Mouse (Mus musculus): Measurements from ENCODE around the gene Tspear.
"Not testable (repeated sequence)": the region's sequence is repeated elsewhere in the genome, so short reads cannot be mapped to it uniquely, and the experiment has no call there.

The Tspear gene

DNA sequence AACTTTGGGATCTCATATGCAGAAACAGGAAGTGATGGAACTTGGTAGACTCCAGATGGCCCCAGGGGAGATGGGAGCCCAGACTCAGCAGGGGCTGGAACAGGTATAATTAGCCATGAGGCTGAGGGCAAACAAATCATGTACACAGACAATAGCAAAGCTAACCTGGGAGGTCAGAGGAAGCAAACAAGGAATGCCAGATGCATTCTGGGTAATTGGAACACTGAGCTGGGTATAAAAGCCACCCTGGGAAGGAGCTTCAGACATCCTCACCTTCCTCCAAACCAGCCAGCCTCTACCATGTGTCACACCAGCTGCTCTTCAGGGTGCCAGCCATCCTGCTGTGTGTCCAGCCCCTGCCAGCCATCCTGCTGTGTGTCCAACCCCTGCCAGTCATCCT, 24.8 kb downstream of the Tspear start, which contains the start of gene Gm10024:
Gene Gm10024 (plus strand): TSS at position 301 of the 400 bp plus-strand sequence.
- not testable (repeated sequence) for DNase-seq (ENCODE audit: low spot score in 2 of 2)

DNA sequence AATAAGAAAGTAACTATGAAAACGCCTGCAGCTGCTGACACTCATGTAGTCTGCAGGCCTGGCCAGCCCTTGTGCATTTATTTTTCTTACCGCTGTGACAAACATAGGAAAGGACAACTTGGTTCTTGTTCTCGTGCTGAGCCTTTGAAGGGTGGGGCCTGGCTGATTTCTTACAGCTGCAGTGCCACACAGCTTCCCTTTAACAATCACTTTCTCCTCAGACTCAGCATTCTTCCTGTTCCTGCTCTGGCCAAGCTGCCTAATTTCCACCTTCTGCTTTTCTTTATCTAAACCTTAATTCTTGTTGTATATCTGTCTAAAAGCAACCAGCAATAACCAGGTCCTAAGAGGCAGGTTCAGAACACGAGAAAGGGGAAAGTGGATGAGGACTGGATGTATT, 27.4 kb downstream of the Tspear start:
- DNase-seq (ENCODE audit: low spot score in 2 of 2) = no peak

DNA sequence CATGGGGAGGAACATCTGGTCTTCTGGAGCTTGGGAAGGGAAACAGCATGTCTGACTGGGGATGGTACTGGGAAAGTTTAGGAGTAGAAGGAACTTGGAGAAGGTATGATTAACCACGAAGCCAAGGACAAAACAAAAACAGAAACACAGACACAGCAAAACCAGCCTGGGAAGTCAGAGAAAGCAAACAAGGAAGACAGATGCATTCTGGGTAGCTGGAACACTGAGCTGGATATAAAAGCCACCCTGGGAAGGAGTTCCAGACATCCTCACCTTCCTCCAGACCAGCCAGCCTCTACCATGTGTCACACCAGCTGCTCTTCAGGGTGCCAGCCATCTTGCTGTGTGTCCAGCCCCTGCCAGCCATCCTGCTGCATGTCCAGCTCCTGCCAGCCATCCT, 29.1 kb downstream of the Tspear start, which contains the start of gene Gm10142:
Gene Gm10142 (plus strand): TSS at position 301 of the 400 bp plus-strand sequence.
- no peak for DNase-seq (ENCODE audit: low spot score in 2 of 2)

DNA sequence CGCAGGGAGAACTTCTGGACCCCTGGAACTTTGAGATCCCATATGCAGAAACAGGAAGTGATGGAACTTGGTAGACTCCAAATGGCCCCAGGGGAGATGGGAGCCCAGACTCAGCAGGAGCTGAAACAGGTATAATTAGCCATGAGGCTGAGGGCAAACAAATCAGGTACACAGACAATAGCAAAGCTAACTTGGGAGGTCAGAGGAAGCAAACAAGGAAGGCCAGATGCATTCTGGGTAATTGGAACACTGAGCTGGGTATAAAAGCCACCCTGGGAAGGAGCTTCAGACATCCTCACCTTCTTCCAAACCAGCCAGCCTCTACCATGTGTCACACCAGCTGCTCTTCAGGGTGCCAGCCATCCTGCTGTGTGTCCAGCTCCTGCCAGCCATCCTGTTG, 33.9 kb downstream of the Tspear start, which contains the start of gene Krtap12-1:
Gene Krtap12-1 (plus strand): TSS at position 301 of the 400 bp plus-strand sequence.
- DNase-seq (ENCODE audit: low spot score in 2 of 2) = not testable (repeated sequence)

DNA sequence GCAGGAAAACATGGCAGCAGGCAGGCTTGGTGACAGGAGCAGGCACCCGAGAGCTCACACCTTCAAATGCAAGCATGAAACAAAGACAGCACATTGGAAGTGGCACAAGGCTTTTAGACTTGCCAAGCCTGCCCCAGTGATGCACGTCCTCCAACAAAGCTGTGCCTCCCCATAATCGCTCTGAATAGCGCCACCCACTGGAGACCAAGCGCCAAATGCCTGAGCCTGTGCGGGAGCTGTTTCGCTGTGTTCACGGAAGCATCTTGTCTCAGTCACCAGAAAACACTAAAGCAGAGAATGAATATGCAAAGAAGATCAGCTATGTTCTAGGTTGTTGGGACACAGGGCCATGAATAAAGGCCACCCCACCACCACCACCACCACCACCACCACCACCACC, 38.5 kb downstream of the Tspear start:
- no peak for DNase-seq (ENCODE audit: low spot score in 2 of 2)

DNA sequence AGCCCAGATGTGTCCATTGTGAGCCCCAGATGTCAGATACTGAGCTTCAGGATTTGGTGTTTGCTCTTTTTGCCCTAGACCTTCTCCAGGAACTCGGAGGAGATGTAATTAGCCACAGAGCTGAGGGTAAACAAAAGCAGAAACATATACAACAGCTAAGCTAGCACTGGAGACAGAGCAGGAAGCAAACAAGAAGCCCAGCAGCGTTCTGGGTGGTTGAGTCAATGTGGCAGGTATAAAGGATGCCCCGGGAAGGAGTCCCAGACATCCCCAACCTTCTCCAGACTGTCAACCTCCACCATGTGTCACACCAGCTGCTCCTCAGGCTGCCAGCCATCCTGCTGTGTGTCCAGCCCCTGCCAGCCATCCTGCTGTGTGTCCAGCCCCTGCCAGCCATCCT, 39.8 kb downstream of the Tspear start, which contains the start of gene Gm10100:
Gene Gm10100 (plus strand): TSS at position 301 of the 400 bp plus-strand sequence.
- no peak for DNase-seq (ENCODE audit: low spot score in 2 of 2)

DNA sequence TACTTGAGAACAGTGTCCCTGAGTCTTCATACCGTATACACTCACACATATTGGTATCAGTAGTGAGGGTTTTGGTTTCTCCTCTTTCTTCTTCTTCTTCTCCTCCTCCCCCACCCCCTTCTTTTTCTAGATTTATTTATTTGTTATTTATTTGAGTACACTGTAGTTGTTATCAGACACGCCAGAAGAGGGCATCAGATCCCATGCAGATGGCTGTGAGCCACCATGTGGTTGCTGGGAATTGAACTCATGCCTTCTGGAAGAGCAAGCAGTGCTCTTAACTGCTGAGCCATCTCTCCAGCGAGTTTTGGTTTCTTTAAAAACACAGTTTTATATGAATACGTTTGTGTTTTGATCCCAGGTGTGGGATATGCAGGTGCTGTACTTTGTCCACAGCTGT, 41.9 kb downstream of the Tspear start:
- DNase-seq (ENCODE audit: low spot score in 2 of 2) = no peak

DNA sequence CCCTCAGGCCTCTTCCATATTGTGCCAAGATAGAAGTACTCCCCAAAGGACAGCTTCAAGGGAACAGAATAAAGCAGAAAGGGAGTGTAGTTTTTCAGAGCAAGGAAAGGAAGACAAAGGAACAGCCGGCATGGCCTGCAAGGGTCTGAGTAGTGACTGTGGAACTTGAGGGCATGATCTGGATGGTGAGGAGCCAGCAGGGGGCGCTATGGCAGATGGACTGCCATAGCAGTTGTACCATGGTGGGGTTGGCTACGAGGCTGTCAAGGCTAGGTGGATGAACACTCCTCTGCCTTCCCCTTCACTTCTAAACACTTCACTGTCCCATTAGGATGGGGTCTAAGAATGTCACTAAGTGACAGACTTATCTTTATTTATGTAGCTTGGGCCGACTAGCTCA, 42.9 kb downstream of the Tspear start:
- no peak for DNase-seq (ENCODE audit: low spot score in 2 of 2)

DNA sequence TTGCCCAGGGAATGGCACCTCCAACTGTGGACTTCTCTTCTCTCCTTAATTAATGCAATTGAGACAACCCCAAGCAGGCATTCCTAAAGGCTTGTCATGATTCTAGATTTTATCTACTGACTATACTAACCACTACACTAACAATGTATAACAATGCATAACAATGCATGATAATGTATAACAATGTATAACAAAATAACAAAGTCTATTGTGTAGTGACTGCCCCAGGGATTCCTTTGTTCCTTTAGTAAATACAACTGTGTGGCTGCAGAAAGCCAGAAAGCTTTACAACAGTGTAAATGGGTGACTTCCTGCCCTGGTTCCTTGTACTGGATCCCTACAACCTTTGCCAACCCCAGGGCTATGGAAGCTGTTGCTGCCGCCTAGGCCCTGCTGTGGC, 49.6 kb downstream of the Tspear start:
- no peak for DNase-seq (ENCODE audit: low spot score in 2 of 2)

DNA sequence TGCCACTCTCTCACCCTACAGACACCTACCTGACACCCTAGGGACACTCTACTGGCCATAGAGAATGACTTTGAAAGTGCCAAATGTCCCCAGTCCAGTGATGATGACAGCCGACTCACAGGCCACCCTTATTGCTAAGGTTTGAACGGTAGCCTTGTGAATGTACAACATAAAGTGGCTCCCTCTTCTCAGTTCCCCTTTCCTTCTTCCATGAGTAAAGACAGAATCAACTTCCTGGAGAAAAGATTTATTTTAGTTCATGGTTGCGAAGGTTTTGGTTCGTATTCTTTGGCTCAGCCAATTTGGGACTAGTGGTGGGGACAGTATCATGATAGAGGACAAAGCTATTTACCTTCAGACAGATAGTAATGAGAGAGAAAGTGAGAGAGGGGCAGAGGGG, 52.6 kb downstream of the Tspear start:
- DNase-seq (ENCODE audit: low spot score in 2 of 2) = no peak

DNA sequence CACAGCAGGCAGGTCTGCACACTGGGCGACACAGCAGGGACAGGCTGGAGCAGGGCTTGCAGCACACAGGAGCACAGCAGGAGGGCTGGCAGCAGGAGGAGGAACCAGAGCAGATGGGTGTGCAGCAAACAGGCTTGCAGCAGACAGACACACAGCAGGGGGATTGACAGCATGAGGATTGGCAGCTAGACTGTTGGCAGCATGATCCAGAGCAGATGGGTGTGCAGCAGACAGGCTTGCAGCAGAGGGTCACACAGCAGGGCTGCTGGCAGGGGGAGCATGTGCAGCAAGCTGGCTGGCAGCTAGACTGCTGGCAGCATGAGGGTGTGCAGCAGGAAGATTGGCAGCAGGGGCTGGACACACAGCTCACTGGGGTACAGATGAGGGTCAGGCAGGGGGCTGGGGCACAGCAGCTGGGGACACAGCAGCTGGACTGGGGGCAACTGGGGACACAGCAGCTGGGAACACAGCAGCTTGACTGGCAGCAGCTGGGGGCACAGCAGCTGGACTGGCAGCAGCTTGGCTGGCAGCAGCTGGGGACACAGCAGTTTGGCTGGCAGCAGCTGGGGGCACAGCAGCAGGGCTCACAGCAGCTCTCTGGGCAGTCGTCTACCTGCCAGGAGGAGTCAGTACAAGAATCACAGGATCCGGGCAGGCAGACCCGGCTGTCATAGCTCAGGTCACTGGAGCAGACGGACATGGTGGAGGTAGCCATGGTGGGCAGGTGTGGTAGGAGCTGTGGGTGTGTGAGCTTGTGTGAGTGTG, 55.7 kb downstream of the Tspear start, which contains the start of gene Gm18596:
Gene Gm18596 (minus strand): TSS at position 715 of the 765 bp plus-strand sequence.
- DNase-seq (ENCODE audit: low spot score in 2 of 2) = not testable (repeated sequence)

DNA sequence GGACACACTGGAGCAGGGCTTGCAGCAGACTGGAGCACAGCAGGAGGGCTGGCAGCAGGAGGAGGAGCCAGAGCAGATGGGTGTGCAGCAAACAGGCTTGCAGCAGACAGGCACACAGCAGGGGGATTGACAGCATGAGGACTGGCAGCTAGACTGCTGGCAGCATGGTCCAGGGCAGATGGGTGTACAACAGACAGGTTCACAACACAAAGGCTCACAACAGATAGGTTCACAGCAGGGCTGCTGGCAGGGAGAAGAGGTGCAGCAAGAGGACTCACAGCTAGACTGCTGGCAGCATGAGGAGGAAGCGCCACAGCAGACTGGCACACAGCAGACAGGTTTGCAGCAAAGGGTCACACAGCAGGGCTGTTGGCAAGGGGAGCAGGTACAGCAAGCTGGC, 64.3 kb downstream of the Tspear start:
- DNase-seq (ENCODE audit: low spot score in 2 of 2) = not testable (repeated sequence)

DNA sequence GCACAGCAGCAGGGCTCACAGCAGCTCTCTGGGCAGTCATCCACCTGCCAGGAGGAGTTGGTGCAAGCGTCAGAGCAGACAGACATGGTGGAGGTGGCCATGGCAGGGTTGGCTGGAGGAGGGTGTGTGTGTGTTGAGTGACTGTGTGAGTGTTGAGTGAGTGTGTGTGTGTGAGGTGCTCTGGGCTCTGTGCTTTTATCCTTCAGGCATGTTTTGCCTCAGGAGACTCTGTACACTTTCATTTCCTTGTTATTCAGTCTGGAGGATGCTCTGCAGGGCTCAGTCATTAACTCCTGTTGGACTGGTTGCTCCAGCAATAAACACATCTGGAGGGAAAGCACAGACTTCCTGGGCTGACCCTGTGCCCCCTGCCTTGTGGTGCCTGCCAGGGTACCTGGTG, 64.9 kb downstream of the Tspear start, which contains the start of gene Gm9736:
Gene Gm9736 (minus strand): TSS at position 101 of the 400 bp plus-strand sequence.
- not testable (repeated sequence) for DNase-seq (ENCODE audit: low spot score in 2 of 2)

DNA sequence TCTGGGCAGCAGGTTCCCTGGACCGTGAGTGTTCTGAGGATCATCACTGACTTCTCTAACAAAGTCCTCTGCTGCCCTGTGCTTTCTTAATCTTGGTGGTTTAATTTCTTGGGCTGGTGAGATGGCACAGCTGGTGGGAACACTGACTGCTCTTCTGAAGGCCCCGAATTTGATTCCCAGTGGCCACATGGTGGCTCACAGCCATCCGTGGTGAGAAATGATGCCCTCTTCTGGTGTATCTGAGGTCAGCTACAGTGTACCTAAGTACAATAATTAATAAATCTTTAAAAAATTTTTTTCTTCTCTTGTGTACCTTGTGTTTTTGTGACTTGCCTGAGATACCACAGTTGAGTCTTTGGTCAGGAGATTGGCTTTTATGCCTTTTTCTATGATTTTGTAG, 65.9 kb downstream of the Tspear start:
- not testable (repeated sequence) for DNase-seq (ENCODE audit: low spot score in 2 of 2)

DNA sequence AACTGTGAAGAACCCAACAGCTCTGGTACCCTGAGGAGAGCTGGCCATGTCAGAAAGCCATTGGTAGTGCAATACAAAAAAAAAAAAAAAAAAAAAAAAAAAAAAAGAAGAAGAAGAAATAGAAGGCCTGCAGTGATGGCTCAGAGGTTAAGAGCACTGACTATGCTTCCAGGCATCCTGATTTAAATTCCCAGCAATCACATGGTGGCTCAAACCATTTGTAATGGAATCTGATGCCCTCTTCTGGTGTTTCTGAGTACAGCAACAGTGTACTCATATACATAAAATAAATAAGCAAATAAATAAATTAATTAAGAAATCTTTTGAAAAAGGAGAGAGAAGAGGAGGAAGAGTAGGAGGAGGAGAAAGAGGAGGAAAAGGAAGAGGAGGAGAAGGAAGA, 67.1 kb downstream of the Tspear start:
- DNase-seq (ENCODE audit: low spot score in 2 of 2) = no peak

DNA sequence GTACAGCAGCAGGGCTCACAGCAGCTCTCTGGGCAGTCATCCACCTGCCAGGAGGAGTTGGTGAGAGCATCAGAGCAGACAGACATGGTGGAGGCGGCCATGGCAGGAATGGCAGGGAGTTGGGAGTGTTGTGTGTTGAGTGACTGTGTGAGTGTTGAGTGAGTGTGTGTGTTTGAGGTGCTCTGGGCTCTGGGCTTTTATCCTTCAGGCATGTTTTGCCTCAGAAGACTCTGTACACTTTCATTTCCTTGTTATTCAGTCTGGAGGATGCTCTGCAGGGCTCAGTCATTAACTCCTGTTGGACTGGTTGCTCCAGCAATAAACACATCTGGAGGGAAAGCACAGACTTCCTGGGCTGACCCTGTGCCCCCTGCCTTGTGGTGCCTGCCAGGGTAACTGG, 73.2 kb downstream of the Tspear start, which contains the start of gene Gm3233:
Gene Gm3233 (minus strand): TSS at position 101 of the 400 bp plus-strand sequence.
- not testable (repeated sequence) for DNase-seq (ENCODE audit: low spot score in 2 of 2)

DNA sequence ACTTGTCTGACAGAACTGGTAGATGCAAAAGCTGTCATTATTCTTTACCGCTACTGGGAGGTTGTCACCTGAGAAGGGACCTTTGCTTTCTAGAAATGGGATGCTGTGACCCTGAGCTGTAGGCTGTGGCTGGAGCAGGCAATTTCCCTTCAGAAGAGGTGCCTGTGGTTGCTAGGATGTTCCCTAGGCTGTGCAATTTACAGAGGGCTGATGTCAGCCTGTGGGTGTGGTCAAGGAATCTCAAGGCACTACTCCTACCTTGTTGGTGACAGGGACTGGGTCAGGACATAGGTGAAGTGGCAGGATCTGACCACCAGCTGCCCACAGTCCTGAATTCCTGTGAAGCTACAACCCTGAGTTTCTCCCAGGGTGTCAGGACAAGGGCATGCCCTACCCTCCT, 83.4 kb downstream of the Tspear start:
- no peak for DNase-seq (ENCODE audit: low spot score in 2 of 2)

DNA sequence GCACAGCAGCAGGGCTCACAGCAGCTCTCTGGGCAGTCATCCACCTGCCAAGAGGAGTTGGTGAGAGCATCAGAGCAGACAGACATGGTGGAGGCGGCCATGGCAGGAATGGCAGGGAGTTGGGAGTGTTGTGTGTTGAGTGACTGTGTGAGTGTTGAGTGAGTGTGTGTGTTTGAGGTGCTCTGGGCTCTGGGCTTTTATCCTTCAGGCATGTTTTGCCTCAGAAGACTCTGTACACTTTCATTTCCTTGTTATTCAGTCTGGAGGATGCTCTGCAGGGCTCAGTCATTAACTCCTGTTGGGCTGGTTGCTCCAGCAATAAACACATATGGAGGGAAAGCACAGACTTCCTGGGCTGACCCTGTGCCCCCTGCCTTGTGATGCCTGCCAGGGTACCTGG, 84.9 kb downstream of the Tspear start, which contains the start of gene Gm3238:
Gene Gm3238 (minus strand): TSS at position 101 of the 400 bp plus-strand sequence.
- DNase-seq (ENCODE audit: low spot score in 2 of 2) = not testable (repeated sequence)

DNA sequence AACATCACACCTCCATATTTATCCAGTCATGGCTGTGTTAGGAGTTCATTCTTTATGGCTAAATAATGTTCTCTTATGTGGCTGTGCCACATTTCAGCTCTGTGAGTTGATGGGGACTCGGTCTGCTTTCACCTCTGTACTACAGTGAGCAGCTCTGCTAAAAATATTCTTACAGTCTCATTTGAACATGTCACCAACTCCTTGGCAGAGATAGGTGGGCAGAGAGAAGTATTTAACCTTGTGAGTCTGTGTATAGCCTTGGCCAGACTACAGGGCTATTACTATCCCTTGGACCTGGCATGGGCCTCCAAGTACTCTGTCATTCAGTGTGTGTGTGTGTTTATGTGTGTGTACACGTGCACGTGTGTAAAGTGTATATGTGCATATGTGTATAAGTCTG, 85.8 kb downstream of the Tspear start:
- DNase-seq (ENCODE audit: low spot score in 2 of 2) = not testable (repeated sequence)

DNA sequence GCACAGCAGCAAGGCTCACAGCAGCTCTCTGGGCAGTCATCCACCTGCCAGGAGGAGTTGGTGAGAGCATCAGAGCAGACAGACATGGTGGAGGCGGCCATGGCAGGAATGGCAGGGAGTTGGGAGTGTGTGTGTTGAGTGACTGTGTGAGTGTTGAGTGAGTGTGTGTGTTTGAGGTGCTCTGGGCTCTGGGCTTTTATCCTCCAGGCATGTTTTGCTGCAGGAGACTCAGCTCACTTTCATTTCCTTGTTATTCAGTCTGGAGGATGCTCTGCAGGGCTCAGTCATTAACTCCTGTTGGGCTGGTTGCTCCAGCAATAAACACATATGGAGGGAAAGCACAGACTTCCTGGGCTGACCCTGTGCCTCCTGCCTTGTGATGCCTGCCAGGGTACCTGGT, 90.5 kb downstream of the Tspear start, which contains the start of gene Gm7138:
Gene Gm7138 (minus strand): TSS at position 101 of the 400 bp plus-strand sequence.
- DNase-seq (ENCODE audit: low spot score in 2 of 2) = not testable (repeated sequence)

DNA sequence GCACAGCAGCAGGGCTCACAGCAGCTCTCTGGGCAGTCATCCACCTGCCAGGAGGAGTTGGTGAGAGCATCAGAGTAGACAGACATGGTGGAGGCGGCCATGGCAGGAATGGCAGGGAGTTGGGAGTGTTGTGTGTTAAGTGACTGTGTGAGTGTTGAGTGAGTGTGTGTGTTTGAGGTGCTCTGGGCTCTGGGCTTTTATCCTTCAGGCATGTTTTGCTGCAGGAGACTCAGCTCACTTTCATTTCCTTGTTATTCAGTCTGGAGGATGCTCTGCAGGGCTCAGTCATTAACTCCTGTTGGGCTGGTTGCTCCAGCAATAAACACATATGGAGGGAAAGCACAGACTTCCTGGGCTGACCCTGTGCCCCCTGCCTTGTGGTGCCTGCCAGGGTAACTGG, 96.1 kb downstream of the Tspear start, which contains the start of gene Gm3250:
Gene Gm3250 (minus strand): TSS at position 101 of the 400 bp plus-strand sequence.
- not testable (repeated sequence) for DNase-seq (ENCODE audit: low spot score in 2 of 2)

DNA sequence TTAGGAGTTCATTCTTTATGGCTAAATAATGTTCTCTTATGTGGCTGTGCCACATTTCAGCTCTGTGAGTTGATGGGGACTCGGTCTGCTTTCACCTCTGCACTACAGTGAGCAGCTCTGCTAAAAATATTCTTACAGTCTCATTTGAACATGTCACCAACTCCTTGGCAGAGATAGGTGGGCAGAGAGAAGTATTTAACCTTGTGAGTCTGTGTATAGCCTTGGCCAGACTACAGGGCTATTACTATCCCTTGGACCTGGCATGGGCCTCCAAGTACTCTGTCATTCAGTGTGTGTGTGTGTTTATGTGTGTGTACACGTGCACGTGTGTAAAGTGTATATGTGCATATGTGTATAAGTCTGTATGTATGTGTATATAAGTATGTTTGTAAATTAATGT, 97.0 kb downstream of the Tspear start:
- not testable (repeated sequence) for DNase-seq (ENCODE audit: low spot score in 2 of 2)

DNA sequence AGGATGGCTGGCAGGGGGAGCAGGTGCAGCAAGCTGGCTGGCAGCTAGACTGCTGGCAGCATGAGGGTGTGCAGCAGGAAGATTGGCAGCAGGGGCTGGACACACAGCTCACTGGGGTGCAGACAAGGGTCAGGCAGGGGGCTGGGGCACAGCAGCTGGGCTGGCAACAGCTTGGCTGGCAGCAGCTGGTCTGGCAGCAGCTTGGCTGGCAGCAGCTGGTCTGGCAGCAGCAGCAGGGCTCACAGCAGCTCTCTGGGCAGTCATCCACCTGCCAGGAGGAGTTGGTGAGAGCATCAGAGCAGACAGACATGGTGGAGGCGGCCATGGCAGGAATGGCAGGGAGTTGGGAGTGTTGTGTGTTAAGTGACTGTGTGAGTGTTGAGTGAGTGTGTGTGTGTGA, 101.5 kb downstream of the Tspear start, which contains the start of gene Gm7137:
Gene Gm7137 (minus strand): TSS at position 325 of the 400 bp plus-strand sequence.
- DNase-seq (ENCODE audit: low spot score in 2 of 2) = not testable (repeated sequence)
